Mouse (Mus musculus): ENCODE data around the gene Sec14l1. TPM values are rescaled to one million over a fixed set of nuclear protein-coding genes. Genes with fewer than 3 reads are reported as not detected.

Gene Sec14l1
- total RNA-seq, 2 experiments from 2014 or later, result 86.8 to 98.2 TPM

DNA sequence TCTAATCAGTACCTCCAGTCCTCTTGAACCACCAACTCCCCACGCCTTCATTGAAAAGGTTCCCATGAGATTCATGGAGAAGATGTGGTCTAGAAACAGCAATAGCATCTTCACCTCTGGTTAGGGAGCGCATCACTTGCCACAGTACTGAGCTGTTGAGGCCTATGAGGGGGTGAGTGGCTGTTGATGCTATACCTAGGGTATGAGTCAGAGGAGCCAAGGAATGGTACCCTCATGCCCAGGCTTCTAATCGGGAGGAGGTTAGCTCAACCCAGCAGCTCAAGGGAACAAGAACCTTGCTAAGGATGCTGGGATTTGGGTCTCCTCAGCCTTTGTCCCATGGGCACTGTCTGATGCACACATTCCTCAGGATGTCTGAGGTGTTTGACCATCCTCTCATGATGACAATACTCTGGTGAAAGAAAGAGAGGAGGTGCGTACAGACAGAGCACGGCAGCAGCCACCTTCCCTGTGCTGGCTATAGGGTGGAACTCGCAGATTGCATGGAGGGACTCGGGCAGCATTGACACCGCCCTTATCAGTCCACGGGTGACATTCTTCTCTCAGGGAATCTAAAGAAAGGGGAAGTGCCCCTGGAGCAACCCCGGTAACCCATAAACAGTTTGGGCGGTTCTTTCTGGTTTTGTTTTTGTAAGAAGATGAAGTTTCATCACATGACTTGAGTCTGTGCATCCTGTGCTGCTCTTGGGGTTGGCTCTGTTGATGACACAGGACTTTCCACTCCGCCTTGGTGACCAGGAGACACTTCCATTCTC, 5.6 kb upstream of the Sec14l1 start:
- DNase-seq, result no peak

DNA sequence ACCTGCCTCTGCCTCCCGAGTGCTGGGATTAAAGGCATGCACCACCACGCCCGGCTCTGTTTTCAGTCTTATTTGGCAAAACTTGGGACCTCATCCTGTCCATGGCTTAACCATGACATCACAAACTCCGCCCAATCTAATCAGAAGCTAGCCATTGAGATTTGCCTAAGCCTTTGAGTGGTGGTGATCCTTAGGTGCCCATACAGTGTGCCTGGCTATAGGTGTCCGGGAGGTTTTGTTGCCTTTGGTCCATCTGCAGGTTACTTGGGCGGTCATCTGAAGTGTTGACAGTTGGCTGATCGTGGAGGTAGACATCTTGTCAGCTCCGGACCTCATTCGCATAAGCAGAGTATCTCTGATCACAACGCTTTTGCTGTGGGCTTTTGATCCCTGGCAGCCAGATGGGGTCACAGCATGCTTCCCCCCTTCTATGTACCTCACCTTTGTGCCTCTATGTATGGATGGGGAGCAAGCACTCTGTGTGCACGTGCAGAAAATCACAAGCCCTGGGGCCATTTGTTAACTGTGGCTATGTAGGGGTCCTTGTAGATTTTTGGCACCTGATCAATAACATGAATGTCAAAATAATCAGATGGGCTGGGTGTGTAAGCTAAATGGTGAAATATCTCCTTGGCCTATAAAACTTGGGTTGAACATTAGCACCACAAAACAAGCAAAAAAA, 2.9 kb upstream of the Sec14l1 start:
- DNase-seq, result no peak

DNA sequence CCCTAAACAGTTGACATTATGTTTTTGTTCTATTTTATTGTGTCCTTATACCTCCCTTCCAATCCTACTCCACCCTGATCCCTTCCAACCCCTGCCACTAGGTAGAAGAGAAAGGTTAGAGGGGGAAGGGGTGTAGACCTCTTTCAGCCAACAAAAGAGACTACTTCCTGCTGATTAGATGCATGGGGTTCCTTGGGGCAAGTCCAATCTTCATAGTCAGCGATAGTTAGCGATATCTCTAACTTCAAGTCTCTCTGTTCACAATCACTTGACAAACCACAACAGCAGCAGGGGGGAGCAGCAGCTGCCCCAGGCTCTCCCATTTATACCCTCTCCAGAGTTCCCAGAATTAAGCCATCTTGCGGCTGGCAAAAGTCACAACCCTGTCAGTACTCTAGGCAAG, 2.3 kb upstream of the Sec14l1 start:
- no peak for DNase-seq

DNA sequence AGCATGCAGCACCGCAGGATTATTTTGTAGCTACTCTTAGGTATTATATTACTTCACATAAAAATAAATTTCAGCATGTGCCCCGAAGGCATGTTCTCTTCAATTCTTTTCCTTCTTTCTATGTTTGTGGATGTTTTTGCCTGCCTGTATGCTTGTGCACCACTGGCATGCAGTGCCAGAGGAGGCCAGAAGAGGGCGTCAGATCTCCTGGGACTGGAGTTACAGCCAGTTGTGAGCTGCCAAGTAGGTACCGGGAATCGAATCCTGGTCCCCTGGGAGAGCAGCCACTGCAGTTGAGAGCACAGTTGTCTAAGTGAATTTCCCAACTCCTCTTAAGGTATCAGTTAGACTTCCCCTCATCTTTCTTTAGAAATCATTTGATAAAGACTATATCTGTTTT, 1.6 kb upstream of the Sec14l1 start:
- peak in 1 of 2 experiments; percentile 40 for DNase-seq

DNA sequence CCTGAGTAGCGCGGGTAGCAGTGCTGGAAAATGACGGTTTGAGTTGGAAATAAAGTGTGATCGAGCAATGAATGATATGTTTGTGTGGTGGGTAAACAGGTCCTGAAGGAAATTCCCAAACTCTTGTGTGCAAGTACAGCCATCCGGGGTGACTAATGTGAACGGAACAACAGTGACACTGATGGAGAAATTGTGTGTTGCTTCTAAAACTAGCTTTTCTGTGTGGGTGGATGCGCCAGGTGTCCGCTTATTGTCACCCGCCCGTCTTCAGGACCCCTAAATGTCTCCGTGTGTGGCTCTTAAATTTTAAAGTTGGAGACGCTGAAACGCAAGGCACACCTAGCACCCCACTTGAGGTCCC, 757 bp upstream of the Sec14l1 start:
- no peak for DNase-seq

DNA sequence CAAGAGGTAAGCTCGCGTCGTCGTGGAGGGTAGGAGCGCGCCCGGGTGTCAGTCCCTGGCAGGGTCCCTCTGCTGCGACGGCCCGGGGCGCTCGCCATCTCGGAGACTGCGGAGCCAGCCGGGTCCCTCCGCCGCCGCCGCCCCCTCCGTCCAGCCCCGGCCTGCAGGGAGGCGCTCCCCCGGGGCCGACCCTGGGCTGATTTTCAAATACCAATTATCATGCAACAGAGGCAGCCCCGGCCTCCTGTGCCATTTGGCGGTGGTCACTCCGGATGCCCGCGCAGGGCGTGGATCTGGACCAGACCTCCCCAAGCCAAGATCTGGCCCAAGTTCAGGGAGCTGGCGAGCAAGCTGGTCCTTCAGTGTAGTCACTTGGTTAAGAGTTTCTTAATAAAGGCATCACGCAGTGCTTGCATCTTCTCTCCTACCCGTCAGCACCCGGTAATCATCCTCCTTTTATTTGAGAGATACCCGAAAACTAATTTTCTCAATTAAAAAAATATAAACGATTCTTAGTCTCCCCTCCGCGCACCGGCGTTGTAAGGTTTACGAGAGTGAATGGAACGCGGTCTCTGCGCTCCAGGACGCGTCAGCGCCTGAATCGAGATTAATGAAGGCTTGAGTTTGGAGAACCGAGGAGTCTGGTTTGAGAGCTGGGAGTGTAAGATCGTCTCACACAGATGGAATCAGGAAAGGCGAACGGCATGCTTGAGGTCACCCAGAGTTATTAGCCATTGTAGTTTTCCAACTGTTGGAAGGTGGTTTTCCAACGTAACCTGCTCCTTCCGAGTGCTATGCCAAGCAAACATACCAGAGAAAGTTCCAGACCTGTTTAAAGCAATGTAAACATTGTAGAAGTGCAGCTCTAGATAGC, 615 bp downstream of the Sec14l1 start:
- DNase-seq, result peak; percentile 79 to 83

DNA sequence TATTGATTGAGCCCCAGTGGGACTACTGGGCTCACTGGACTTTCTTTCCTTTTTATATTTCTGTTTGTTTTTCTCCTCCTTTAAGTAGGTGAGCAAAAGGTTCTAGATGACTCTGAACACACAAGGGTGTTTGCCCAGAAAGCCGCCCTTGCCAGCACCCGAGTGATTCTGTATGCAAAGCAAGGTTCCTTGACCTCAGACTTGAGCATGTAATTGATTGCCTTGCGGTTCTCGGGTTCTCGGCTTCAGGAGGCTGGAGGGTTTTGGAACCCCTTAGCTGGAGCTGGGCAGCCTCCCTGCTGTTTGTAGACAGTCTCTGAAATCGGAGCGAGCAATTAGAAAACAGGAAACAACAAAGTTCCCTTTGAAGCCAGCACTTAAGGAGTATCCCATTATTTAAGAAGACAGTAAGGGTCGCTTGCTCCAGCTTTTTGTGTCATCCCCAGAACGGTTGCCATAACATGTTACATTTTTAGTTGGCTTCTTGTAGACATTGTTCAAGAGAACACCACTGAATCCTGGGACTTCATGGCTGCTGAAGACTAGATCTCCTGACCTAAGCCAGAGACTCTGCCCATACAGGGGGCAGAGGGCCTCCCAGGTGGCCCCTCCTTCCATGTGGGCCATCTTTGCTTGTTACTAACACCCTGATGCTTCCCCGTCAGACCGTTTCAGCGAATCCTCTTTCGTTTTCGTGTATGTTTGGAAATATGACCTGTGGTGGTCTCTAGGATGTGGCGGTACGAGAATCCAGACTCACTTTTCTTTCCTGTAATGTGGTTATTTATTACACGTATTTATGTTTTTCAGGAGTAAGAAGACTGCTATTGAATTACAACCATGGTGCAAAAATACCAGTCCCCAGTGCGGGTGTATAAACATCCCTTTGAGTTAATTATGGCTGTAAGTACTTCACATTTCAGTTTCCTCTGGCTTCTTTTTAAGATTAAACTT, 1.7 kb downstream of the Sec14l1 start:
- DNase-seq, result no peak

DNA sequence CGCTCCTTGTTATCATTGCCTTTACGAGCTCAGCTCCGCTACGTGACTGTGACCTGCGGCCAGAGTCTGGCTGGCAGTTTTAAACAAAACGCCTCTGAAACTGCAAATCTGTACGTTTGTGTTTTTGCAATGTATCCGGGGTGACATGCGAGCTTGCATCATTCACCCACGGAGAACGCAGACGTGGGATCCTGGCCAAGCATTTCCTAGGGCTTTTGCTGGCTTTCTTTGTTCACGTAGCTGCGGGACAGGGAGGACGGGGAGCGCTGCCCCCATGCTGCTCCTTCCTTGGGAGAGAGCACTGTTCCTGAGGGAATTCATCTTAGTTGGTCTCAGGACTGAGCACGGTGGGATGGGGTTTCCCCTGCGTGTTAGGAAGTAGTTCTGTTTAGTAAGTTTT, 2.4 kb downstream of the Sec14l1 start:
- DNase-seq, result no peak

DNA sequence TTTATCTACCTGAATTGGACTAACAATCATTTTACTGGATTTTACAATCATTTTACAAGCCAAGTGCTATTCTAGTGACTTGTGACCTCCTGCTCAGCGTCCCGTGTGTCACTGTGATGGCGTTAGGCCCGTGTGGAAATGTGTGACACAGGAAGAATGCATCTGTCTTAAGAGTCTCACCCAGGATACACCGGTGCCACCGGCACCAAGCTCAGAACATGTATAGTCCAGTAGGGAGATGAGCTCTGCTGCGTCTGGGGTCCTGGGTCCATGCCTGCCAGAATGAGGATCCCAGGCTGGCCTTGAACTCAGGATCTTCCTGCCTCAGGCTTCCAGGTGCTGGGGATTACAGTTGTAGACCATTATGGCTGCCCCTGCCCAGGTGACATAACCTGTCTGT, 2.8 kb downstream of the Sec14l1 start:
- DNase-seq, result no peak

DNA sequence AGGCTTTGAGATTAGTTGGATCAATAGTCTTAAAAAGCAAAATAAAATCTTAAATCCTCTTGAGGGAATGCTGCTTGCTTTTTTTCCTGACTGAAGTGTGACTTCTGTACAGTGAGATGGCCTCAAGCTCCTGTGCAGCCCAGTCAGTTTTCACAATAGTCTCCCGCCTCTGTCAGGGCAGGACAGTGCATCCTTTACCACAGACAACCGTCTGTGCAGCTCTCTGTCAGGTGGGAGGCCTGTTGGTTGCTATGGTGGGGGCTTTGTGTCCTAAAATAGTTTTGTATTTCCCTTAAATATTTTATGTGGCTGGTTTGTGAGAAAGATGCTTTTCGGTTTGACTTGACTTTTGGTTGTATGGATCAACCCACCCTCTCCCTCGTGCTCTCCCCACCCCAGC, 3.3 kb downstream of the Sec14l1 start:
- DNase-seq, result no peak

DNA sequence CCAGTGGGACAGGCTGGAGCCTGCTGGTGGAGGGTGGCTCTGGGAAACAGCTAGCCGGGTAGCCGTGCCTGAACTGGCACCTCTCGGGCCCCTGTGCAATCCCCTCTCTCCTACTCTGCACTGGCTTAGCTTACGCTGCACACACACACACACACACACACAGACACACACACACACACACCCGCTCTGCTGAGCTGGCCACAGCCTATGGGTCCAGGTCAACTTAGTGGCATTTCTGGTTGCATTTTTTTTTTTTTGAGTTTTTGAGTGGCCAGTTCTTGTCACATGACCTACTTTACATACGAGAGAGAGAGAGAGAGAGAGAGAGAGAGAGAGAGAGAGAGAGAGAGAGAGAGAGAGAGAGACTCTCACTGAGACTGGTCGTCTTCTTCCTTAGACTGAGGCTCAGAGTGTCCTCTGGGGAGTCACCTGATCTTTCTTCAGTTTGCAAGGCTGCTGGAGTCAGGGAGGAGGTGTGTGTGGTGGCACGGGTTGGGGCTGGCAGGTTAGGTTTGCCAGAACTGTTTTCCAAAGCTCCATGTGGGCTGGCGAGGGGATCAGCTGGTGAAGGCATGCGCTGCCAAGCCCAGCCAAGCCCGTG, 3.9 kb downstream of the Sec14l1 start:
- no peak for DNase-seq

DNA sequence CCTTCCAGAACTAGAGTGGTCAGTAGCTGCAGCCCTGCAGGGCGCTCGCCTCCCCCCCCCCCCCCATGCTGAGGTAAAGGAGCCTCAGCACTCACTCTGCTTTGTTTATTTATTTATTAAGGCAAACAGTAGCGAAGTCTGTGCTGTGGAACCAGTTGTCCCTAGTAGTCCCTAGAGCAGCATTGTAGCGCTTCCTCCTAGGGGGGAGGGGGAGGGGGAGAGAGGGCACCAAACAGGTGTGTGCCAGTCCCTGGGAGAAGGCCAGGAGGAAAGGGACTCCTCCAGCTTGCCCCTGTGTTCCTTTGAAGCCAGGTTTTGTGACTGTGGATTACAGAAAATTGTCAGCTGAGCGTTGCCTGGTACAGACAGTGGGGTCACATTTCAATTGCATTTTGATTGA, 4.8 kb downstream of the Sec14l1 start:
- DNase-seq, result no peak

DNA sequence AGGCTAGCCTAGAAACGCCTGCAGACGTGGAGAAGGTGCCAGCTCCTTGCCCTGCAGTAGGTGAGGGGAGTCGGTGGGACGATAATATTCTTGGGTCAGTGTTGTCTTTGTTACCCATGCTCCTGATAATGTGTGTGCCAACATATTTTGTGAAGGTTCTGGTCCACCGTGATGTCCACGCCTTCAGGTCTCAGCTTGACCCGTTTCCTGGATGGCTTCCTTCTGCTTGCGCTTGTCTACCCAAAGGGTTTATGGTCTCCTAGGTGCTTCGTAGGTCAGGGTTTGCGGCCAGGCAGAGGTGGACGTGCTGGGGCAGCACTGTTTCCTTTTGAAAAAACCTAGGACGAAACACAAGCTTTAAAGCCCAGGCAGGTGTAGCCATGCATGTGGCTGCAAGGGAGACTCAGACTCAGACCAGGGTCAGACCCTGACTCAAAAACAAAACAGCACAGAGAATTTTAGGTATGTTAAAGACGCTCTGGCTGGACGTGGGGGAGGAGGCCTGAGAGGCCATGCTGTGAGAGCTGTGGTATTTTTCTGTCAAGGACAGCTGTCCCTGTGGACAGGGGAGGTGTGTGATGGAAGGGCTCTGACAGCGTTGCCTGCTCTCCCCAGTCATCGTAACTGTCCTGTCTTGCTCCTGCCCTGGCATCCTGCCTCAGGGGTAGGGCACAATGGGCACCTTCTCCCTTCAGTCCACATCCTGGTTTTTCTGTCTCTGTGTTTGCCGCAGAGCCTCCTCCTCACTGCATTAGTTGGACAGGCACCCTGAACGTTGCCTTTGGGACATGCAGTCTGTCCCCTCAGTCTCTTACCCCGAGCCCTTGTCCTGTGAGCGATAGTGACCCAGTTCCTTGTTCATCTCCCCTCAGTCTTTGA, 5.6 kb downstream of the Sec14l1 start:
- no peak for DNase-seq

DNA sequence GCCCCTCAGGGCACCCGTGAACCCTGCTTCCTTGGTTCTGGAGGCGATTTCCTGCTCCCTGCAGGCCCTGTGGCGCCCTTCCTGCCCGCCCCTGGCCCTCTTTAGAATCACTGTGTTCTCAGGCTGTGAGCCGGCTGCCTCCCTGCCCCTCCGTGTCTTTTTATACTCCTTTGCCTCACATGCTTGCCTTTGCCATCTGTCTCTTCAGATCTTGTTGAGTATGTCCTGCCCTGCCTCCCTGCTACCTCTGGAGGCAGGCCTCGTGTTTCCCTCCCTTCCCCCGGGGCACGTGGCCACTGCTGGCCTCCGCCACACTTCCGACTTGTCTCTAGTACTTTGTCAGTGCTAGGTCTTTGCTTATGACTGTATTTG, 6.2 kb downstream of the Sec14l1 start:
- DNase-seq, result peak; percentile 74 to 79

DNA sequence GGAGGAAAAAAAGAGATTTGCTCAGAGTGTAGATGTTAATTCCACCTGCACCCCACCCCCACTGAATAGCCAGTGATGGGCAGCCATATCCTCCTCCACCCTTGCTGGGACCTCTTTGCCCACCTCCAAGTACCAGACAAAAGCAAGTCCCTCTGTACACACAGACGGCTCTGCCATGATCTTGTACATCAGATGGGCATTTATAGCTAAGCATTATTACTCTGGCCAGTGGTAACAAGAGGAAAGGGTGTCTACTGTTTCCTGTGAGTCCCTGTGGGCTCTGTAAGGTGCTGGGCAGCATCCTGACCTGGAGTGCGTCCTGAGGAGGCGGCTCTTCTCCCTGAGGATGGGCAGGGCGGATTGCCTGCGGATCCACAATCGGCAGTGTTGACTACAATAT, 7.0 kb downstream of the Sec14l1 start:
- peak in 1 of 2 experiments; percentile 40 for DNase-seq

DNA sequence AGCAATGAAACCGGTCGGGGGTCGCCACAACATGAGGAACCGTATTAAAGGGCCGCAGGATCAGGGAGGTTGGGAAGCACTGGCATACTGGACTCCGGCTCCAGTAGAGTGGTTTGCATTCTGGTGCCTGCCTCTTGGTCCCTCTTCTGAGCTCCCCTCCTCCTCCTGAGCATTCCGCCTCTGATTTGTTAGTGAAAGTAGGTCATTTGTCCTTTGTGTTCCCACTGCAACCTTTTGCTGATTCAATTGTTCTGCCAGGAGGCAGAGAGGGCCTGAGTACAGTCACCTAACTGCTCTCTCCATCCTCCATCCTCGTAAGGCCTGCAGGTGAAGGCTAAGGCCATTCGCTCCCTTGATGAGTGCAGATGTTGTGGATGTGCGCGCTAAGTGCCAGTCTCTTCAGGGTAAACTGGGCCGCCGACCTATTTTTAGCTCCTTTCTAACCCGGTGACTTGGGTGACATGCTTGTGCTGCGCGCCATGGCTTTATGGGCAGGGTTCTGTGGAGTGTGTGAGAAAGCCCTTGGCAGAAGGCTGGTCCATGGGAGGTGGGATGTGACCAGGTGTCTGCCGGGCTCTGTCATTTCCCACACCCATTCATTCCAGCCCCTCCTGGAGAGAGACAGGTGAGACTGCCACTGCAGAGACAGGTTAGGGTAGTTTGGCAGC, 8.6 kb downstream of the Sec14l1 start:
- peak in 1 of 2 experiments; percentile 50 for DNase-seq

DNA sequence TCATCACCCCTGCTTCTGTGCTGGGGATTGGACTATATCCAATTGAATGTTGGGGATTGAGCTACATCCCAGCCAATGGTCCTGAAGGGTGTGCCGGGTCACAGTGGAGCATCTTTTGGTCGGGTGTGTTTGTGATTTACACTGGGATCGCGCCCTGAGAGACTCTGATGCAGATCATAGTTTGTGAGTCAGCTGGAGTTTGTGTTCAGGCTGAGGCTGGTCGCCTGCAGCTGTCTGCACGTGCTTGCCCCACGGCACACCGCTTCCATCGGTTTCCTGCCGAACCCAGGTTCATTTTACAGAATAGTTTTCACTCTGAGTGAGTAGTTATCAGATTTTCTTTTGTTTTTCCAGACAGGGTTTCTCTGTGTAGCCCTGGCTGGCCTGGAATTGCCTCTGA, 9.6 kb downstream of the Sec14l1 start:
- peak in 1 of 2 experiments; percentile 36 for DNase-seq

DNA sequence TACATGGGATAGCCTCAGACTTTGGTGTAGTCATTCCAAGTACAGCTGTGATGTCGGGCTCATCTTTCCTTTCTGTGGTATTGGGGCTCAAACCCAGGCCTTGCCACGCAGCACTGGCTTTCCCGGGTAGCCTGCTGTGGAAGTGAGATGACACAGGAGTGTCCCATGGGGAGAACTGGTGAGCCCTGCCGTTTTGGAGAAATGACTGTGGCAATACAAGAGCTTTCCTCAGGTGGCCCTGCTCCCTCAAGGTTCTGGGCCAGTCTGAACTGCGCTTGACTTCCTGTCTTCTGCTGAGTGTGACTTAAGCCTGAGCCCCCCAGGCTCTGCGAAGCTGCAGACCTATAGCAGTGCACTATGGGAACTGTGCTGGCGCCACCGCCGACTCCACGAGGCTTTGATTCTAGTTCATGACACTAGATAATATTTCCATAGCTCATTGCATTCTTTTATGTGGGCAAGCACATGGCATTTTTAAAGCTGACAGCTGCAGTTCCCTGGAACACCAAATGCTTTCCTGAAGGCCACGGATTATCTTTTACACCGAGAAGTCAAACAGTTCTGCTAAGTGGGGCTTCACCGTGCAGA, 12.4 kb downstream of the Sec14l1 start:
- no peak for DNase-seq

DNA sequence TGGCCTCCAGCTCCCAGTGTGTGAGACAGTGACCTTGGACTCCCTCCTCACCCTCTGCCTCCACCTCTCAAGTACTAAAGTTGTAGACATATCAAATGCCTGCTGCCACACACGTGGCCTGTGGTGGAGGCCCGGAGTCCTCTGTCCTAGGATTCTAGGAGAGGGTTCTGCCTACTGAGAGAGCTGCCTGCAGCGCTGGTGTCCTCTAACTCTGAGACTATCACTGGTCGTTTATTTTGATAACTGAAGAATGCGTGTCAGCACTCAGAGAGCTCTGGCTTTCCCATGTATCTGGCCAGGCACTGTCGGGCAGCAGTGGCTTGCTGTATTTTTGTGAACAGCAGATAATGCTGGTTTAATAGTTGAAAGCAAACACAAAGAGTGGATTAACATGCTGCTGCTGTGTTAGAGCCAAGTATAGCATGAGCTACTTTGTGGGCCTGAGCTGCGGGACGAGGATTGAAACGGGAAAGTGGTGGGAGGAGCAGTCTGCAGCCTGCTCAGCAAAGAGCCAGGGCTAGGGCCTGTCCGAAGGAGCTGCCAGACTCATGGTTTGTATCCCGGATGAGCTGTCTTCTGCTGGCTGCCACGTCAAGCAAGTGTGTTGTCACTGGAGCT, 13.1 kb downstream of the Sec14l1 start:
- DNase-seq, result peak; percentile 73 to 81

Measured in heart, adult 18-20 months (tissue).